Mouse (Mus musculus) c-Kit-positive CD71-positive TER-119-positive erythroid progenitor cells, embryonic 14.5 days (primary cell): Measurements from ENCODE around the gene Spock1.

Source experiments
- DNase-seq: peaks from one replicate; pipeline ENCODE4 v3.0.0-alpha.2; 2013; ENCODE audit warnings: low spot score

The Spock1 gene

DNA sequence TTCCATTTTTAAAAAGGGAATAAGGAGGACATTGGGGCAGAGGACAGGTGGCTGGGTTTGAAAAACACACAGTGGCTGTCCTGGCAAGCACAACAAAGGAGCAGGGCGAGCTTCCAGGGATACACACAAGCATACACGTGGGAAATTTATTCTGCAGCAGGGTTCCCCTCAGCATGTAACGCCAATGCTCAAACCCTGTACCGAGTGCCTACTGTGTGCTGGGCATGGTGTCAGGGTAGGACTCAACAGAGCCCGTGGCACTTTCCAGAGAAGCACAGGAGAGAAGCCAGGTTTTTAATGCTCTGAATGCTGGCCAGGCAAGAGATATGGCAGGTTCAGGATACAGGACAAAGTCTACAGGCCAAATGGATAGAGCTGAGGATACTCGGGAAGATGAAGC, 101.8 kb downstream of the Spock1 start:
- no peak for DNase-seq

GRCm38 (mm10) chr13:57798633-57799032, 109.5 kb downstream of the Spock1 start:
- DNase-seq: no peak

GRCm38 (mm10) chr13:57796951-57797692, 111.0 kb downstream of the Spock1 start:
- no peak for DNase-seq

GRCm38 (mm10) chr13:57793643-57794240, 114.4 kb downstream of the Spock1 start:
- DNase-seq: no peak

DNA sequence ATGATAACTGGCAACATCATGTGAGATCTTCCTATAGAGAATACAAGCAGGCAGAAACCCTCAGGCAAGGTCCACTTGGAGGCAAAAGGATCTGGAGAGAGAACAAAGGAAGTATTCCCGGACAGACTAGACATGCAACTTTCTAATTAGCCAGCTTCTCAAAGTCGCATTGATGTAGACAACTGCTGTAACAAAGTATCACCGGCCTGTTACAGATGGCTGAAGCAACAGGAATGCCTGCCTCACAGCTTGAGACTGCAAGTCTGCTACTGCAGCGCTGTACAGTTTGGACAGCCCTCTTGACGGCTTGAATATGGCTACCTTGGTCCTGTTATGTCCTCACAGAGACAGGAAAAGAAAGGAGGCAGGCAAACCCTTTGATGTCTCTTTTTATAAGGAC, 118.3 kb downstream of the Spock1 start:
- DNase-seq: no peak

DNA sequence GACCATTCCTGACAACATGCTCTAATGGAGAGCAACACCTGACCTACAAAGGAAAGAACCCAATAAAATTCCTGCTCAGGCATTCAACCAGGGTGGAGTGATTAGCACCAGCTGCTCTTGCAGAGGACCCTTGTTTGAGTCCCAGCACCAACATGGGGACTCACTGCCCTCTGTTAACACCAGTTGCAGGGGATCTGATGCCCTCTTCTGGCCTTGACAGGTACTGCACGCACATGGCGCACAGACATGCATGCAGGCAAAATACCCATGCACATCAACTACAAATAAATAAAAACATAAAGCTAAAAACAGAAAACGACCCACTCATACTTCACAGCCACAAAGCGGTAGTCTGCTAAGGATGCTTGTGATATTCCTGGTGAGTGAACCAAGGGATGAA, 119.8 kb downstream of the Spock1 start:
- DNase-seq: no peak

DNA sequence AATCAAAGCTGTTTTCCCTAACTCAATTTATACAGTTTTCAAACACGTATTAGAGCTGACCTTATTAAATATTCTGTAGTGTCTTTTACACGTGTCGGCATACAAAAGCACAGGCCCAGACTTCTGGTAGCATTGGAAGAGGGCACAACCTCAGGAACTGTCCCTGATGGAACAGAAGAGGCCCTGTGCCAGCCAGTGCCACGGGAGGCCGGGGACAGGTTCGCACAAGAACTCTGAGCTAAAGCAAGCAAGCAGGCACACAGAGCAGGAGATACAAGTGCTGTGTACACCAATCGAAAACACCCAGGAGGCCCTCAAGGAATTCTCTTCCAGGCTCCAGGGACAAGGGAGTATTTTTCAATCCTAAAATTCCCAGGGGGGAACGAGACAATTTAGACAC, 121.9 kb downstream of the Spock1 start:
- DNase-seq: no peak

DNA sequence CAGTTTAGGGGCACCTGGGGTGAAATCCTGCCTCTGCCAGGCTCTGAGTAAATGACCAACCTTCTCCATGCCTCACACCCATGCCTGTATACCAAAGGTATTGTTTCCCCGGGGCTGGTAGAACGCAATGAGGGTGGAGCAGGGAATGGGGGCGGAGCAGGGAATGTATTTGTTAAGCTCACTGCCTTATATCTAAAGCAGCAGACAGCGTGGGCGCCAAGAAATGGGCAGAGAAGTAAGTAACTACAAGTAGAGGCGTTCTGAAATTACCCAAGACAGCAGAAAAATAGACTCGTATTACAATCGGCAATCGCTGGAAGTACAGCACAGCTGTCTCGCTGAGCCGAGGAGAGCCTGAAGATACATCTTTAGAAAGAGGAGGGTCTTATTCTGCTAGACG, 125.2 kb downstream of the Spock1 start:
- no peak for DNase-seq

DNA sequence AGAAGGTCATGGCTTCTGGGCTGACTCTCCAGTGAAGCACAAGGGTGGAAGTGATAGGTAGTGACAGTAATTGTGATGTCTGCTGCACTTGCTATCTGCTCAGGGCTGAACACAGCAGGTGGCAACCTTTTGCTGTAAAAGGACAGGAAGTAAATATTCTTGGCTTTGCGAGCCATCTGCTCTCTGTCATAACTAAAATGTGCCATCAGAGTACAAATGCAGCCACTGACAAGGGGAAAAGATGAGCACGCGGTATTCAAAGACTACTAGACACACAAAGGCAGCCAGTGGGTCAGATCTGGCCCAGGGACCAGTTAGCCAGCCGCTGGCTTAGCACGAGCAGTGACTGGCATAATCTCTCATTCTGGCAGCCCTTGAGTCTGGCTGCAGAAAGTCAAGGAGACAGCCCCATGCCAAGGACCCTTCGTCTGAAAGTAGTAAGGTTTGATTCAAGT, 126.0 kb downstream of the Spock1 start:
- no peak for DNase-seq

DNA sequence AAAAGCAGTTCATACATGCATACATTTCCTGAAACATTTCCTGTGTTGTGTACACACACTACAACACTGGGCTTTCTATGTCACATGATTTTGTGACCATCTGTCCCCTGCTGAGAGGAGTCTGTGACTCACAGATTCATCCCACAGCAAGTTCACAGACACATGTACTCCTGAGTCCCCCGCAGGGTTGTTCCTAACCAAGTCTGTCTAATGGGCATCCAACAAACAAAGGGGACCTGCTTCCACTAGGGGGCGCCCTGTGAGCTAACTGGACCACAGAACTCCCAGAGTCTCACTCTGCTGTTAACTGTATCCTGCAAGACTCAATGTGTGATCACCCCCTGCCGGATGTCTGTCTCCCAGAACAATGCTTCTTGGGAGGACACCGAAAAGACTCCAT, 129.0 kb downstream of the Spock1 start:
- no peak for DNase-seq

DNA sequence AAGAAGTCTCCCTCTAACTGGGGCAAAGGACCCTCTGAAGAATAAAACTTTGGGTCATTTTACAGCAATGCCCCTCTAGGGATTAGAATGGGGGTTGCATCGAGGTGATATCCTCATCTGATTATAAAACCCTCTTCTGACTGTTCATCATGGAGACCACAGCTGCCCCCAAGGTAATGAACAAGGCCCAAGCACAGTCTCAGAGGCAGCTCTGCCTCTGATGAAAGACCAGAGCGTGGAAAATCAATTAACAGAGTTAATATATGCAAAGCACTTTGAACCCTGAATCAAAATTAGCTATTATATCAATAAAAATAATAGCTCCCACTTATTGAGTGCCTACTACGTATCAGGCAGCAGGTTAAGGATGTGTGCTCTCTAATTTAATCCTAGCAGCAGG, 129.6 kb downstream of the Spock1 start:
- no peak for DNase-seq

DNA sequence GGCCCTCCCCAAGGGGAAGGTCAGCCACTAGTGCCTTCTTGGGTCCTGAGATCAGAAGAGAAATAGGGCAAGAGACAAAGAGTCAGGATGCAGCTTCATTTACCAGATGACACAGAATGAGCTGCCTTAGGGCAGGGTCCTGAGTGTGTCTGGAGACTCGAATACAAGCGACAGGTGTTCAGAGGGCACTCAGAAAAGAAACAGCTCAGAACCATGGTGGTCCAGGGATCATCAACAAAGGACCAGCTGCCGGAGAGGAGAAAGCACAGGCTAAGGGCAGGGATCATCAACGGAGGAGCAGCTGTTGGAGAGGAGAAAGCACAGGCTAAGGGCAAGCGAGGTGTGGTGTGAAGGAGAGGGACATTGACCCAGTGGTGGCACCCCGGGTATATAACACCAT, 136.1 kb downstream of the Spock1 start:
- no peak for DNase-seq

- DNase-seq: peak; percentile 11
Measured at GRCm38 (mm10) chr13:57766721-57767120, 141.4 kb downstream of the Spock1 start.

GRCm38 (mm10) chr13:57761122-57761521, 147.0 kb downstream of the Spock1 start:
- no peak for DNase-seq

- DNase-seq: no peak
Measured at GRCm38 (mm10) chr13:57760618-57761017, 147.5 kb downstream of the Spock1 start.

DNA sequence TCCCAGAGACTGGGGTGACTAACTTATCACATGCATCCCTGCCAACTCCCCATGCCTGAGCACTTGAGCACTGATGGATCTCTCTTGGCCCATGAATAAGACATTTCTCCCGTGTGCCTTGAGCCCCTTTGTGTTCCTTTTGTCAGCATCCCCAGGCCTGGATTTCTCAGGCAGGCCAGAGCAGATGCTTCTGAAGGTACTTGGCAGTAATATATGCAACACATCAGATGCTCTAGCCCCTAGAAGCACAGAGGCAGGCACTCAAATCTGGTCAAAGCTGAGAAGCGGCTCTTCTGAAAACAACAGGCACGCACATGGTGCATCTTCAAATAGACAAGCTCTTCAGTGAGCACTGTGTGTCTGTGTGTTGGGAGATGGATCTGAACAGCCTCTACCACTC, 151.8 kb downstream of the Spock1 start:
- no peak for DNase-seq

GRCm38 (mm10) chr13:57750831-57751230, 157.3 kb downstream of the Spock1 start:
- no peak for DNase-seq

- DNase-seq: no peak
Measured at GRCm38 (mm10) chr13:57744667-57745066, 163.5 kb downstream of the Spock1 start.

DNA sequence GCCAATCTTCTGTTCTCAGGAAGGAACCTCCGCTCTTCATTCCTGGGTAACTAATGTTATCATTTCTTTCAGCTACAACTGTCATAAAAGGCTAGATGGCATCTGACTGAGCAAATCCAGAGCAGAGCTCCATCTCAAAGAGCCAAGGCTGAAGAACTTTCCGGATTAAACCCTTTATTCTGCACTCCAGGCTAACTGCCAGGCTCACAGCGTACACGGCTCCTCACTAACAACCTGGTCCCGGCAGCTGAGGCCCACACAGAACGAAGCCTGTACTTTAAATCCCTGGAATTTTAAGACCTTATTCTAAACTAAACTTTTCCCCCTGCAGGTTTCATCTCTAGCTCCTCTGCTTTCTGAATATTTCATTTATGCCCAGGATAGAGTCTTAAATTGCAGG, 166.9 kb downstream of the Spock1 start:
- DNase-seq: no peak

- no peak for DNase-seq
Measured at GRCm38 (mm10) chr13:57740473-57740872, 167.7 kb downstream of the Spock1 start.

DNA sequence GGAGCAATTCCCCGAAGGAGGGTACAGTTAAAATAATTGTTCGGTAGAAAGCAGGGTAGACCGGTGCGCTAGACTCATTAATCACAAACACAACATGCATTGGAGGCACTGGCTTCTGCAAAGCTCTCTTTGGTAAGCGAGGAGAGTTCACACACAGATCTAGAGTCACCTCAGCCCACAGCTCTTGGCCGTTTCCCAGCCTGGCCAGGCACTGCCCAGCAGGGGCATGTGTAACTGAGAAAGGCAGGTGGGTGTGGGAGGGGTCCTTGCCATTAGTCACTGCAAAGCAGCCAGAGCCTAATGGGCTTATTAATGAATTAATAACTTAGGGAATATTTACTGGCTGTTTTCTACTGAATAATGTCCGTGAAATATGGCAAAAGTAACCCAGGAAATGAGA, 172.1 kb downstream of the Spock1 start:
- no peak for DNase-seq

DNA sequence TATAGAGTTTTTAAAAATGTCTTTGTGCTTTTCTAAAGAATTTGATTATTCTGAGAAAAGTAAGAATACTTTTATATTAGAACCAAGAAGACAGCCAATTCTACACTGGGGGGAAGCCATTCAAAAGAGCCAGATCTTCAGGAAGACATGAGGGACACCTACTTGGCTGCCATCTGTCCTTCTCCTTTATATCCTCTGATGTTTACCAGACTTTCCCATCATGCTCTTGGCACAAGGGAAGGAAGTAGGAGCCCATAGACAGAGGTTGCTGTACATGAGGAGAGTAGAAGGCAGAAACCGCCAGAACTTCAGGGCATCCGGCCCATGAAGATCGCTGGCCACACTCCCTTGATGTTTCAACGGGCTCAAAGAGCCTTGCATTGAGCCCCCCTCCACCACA, 173.6 kb downstream of the Spock1 start:
- DNase-seq: no peak

GRCm38 (mm10) chr13:57733521-57733920, 174.6 kb downstream of the Spock1 start:
- no peak for DNase-seq

DNA sequence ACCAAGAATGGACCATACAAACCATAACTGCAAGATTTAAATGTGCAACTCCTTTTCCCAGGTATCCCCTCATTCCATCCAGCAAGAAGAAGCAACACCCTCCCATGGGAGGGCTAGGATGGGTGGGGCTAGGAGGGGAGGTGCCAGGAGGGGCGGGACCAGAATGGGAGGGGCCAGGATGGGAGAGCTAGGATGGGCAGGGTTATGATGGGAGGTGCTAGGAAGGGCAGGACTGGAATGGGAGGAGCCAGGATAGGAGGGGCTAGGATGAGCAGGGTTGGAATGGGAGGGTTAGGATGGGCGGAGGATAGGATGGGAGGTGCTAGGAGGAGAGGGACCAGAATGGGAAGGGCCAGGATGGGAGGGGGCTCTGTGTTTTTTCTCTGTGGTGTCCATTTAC, 175.9 kb downstream of the Spock1 start:
- no peak for DNase-seq
